In the genomic region with DNA sequence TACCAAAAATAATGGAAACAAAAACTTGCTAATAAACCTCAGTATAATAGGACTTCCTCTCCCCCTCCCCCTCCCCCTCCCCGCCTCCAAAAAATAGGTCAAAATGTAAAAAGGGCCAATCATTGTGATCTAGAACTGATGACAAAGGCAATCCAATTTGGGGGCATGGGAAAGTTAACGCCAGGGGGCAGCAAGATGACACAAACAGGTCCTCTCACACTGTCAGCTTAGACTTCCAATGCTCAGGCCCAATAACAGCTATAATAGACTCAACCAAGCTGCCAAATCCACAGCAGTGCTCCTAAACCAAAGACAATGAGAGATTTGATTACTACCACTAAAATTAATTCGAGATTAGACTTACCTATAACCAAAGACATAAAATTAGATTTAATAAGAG, we compare ENCODE assay signal across 9 mouse cellular contexts. TPM values are rescaled to one million over a fixed set of nuclear protein-coding genes. Genes with fewer than 3 reads are reported as not detected.
DNase-seq lines count a peak whose midpoint lies in the region; ATAC-seq and TF ChIP-seq lines count a peak whose summit lies in the region.
"Had no signal": no experiment of that assay in that cellular context is flagged by ENCODE, and none has a peak within 500 bp of the region (broad histone marks: within the 10 kb centered on the region; RNA-seq: fewer than 3 reads in every experiment).

No protein-coding gene starts in this region.

- TF ChIP-seq POLR2A in embryonic fibroblast, embryonic 13.5 days (IDR thresholded peaks at IDR 0.05; ENCODE audit: low read depth, low read length) = no peak

- ATAC-seq in intestine, embryonic 16.5 days = peak; percentile 63

- H3K4me3 ChIP-seq in embryonic fibroblast, embryonic 13.5 days (ENCODE audit: insufficient read depth, low read length) = no peak overlapping the region
- H3K4me3 ChIP-seq in intestine, embryonic 16.5 days (ENCODE audit: low read length) = no peak overlapping the region

- no peak overlapping the region for H3K4me2 ChIP-seq in intestine, embryonic 16.5 days (ENCODE audit: low read depth, low read length)

- H3K27me3 ChIP-seq in intestine, embryonic 16.5 days (replicated peaks; ENCODE audit: control insufficient read depth, insufficient read depth, low read length) = no peaks in the 10 kb centered on the region

- peak; percentile 10 for DNase-seq in right cerebral cortex, adult 18-20 months
- no peak for DNase-seq in right cerebral cortex, postnatal 36 days (ENCODE audit: low spot score in 2 of 2)
- peak; percentile 59 to 72 for DNase-seq in adrenal gland, postnatal 36 days
- DNase-seq in left cerebral cortex, postnatal 14 days (ENCODE audit: low spot score in 2 of 2) = peak; percentile 11 to 34
- DNase-seq in retina, embryonic 14.5 days (ENCODE audit: low spot score) = peak; percentile 65
- peak; percentile 37 to 64 for DNase-seq in urinary bladder, postnatal 36 days (ENCODE audit: low spot score in 2 of 2)

- no peaks in the 10 kb centered on the region for H3K36me3 ChIP-seq in intestine, embryonic 16.5 days (ENCODE audit: control insufficient read depth, insufficient read depth, low read length)

- intact Hi-C loops in left cerebral cortex, postnatal 14 days (cut with DNase I) = loop anchor here (5.0 kb wide), 1 partner anchor 73 kb away; a partner anchor contains a TSS

- TF ChIP-seq CTCF in embryonic fibroblast, embryonic 13.5 days (IDR thresholded peaks at IDR 0.05; ENCODE audit: borderline replicate concordance, insufficient read depth, low read length) = peak; percentile 36; the same call in 1 of the 2 replicates

- WGBS in intestine, embryonic 16.5 days = 14% methylated on average over 3 of the region's 3 CpGs

- no peaks in the 10 kb centered on the region for H3K4me1 ChIP-seq in embryonic fibroblast, embryonic 13.5 days (ENCODE audit: control insufficient read depth, insufficient read depth, low read length)
- no peaks in the 10 kb centered on the region for H3K4me1 ChIP-seq in intestine, embryonic 16.5 days (ENCODE audit: control insufficient read depth, insufficient read depth, low read length)

- H3K27ac ChIP-seq in embryonic fibroblast, embryonic 13.5 days (ENCODE audit: insufficient read depth, low read length) = no peak overlapping the region
- H3K27ac ChIP-seq in intestine, embryonic 16.5 days (ENCODE audit: low read length) = no peak overlapping the region

- no peaks in the 10 kb centered on the region for H3K9me3 ChIP-seq in intestine, embryonic 16.5 days (ENCODE audit: control insufficient read depth, low read length)

- no peak overlapping the region for H3K9ac ChIP-seq in intestine, embryonic 16.5 days (ENCODE audit: low read depth, low read length)

RNA-seq across cellular contexts. Expression of a gene that starts 16.5 kb away (rescaled TPM):
- total RNA-seq in adrenal gland, postnatal 36 days (2021) = not detected
- not detected in 2 replicates for polyA plus RNA-seq in embryonic fibroblast, embryonic 13.5 days (2011; ENCODE audit: insufficient read length, low read depth, missing spikeins)
- polyA plus RNA-seq in intestine, embryonic 16.5 days (2015; fragmentation: Nextera tagmentation; extraction: Ambion mirVana) = not detected in 2 replicates
- not detected for total RNA-seq in left cerebral cortex, postnatal 14 days (2021)

RNA-seq across cellular contexts. Expression of a gene that starts 51.3 kb away (rescaled TPM):
- not detected for total RNA-seq in adrenal gland, postnatal 36 days (2021)
- polyA plus RNA-seq in embryonic fibroblast, embryonic 13.5 days (2011; ENCODE audit: insufficient read length, low read depth, missing spikeins) = not detected in 2 replicates
- not detected in 2 replicates for polyA plus RNA-seq in intestine, embryonic 16.5 days (2015; fragmentation: Nextera tagmentation; extraction: Ambion mirVana)
- total RNA-seq in left cerebral cortex, postnatal 14 days (2021) = not detected
- polyA plus RNA-seq: gonadal fat pad, adult 2 months had no signal

RNA-seq across cellular contexts. Expression of a gene that starts 55.1 kb away (rescaled TPM):
- total RNA-seq in adrenal gland, postnatal 36 days (2021) = not detected
- polyA plus RNA-seq in embryonic fibroblast, embryonic 13.5 days (2011; ENCODE audit: insufficient read length, low read depth, missing spikeins) = not detected in 2 replicates
- not detected in 2 replicates for polyA plus RNA-seq in intestine, embryonic 16.5 days (2015; fragmentation: Nextera tagmentation; extraction: Ambion mirVana)
- total RNA-seq in left cerebral cortex, postnatal 14 days (2021) = not detected
- polyA plus RNA-seq: gonadal fat pad, adult 2 months had no signal

Comparison
In these comparisons a context has a peak if more than half of its experiments do, and no peak if none do; other contexts are left out.
1. DNase-seq: peak in right cerebral cortex, adult 18-20 months (single experiment), adrenal gland, postnatal 36 days (2 of 2), left cerebral cortex, postnatal 14 days (2 of 2), retina, embryonic 14.5 days (single experiment) and urinary bladder, postnatal 36 days (2 of 2); none in right cerebral cortex, postnatal 36 days (0 of 2).